Mouse (Mus musculus) lung, adult 2 months (tissue): ENCODE data around the gene Adrm1.

ENCODE experiments used
- CTCF ChIP-seq: fragments of 200-500 bp; IDR thresholded peaks from 2 replicates; pipeline ENCODE4 v1.5.1; 2011; ENCODE audit warnings: mild to moderate bottlenecking, low read length, control low read depth; ENCODE audit not compliant: insufficient read depth
- POLR2A ChIP-seq: fragments of 200-500 bp; IDR thresholded peaks from 2 replicates; pipeline ENCODE4 v1.6.1; 2011; ENCODE audit warnings: low read depth, mild to moderate bottlenecking, control low read depth, low read length, borderline replicate concordance; ENCODE audit errors: extremely low read depth

DNA sequence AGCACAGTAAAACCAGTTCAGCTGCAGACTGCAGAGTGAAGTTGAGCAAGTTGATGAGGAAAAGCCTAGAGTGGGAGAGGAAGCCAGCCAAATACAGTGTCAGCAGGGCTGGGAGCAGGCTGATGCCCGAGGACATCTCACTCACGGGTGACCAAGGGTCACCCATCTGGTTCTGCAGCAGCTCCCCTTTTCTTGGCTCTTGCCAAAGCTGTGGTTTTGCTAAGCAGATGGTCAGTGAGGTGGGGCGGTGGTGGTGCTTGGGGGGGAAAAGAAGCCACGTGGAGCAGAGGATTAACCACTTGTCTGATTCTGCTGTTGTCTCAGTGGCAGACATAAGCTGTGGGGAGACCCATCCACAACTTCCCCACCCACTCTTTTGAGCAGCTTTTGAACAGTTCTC, 45.1 kb upstream of the Adrm1 start:
- TF ChIP-seq CTCF (no peak), POLR2A (no peak)
